Mouse (Mus musculus) adrenal gland, postnatal 10 days (tissue): ENCODE data around the gene Tnfrsf22. TPM values are rescaled to one million over a fixed set of nuclear protein-coding genes. Genes with fewer than 3 reads are reported as not detected.

Source experiments
- DNase-seq: peaks from one replicate; pipeline ENCODE4 v3.0.0; 2021; ENCODE audit warnings: mixed read lengths
- total RNA-seq, 2 experiments: library from RNA; stranded (reverse); gene quantifications; 2 replicates each; pipeline ENCODE4 v1.2.3; 2021

The Tnfrsf22 gene
- total RNA-seq, 2 experiments from 2014 or later: 5.2 to 7.0 TPM

DNA sequence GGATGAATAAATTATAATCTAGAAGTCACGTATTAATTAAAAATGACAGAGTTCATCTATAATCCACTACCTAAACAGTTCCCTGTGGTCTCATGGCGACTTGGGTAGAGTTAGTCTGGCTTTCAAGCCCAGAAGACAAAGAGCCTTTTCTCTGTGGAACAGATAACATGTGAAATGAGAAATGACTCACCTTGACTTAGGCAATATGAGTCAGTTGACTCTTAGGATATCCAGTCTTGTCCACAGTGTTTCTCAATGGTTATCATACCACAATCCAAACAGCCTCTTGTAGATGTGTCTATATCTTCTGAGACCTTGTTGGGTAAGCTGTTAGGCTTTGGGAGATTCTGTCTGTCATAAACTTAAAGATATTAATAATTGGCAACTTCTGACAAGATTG lies 18.0 kb downstream of the Tnfrsf22 start:
- DNase-seq: no peak

- no peak for DNase-seq
These were observed 20.0 kb downstream of the Tnfrsf22 start for GRCm38 (mm10) chr7:143629501-143629900.

DNA sequence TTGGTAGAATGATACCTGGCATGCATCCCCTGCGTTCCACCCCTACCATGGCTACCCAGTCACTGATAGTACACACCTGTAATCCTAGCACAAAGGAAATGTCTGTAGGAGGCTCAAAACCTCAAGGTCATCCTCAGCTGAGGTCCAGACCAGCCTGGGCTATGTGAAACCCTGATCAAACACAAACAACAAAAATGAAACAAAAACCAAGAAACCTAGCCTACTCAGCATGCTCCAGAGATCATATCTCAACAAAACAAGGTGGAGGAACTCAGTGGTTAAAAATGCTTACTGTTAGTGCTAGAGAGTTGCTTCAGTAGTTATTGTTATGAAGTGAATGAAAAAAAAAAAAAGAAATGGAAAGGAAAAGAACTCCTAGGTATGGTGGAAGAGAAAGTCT lies 20.9 kb downstream of the Tnfrsf22 start, which contains the start of gene Tnfrsf26:
Gene Tnfrsf26 (minus strand): TSS at position 183 of the 400 bp plus-strand sequence.
- DNase-seq: no peak

DNA sequence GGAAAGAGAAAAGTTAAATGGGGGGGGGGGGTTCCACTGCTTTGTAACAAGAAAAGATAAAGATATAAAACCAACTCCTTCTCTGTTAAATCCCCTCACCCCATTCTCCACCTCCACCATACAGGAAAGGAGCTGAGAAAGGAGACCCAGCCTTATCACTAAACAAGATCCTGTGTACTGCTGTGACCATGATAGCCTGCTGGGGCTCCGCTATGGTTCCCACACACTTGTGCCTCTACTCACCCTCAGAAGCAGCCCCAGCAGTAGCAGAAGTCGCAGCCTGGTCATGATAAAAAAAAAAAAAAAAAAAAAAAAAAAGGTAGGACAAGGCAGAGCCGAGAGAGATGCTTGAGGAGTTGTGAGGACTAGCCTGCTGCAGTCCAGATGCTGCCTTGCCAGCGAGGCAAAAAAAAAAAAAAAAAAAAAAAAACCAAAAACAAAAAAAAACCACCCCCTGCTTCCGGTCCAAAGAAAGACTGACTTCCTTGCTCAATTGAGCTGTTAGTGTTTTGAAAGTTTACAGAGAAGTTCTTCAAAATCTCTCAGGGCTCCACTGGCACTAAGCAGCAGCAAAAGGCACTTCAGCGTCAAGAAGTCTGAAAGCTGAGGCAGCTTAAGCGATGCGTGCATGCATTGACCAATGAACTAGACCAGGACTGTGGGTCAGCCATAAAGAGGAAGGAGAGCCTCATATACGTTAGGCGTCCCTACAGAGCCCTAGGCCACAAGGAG lies 21.7 kb downstream of the Tnfrsf22 start:
- DNase-seq: no peak

DNA sequence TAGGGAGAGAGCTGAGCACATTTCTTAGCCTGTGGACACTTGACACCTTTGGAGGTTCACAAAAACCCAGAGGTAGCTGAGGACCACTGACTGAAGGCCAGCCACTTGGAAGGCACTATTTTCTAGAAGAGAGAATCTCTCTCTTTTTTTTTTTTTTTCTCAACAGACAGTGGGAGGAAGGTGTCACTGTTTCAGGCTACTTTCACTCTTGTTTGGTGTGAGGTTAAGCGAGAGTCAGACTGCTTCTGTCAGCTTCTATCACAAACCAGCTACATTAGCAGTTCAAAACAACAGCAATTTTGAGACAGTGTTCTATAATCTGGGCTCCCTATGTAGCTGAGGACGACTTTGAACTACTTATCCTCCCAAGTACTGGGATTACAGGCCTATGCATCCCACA lies 23.3 kb downstream of the Tnfrsf22 start:
- DNase-seq: no peak

- DNase-seq: no peak
These were observed 24.3 kb downstream of the Tnfrsf22 start for GRCm38 (mm10) chr7:143625151-143625550.

DNA sequence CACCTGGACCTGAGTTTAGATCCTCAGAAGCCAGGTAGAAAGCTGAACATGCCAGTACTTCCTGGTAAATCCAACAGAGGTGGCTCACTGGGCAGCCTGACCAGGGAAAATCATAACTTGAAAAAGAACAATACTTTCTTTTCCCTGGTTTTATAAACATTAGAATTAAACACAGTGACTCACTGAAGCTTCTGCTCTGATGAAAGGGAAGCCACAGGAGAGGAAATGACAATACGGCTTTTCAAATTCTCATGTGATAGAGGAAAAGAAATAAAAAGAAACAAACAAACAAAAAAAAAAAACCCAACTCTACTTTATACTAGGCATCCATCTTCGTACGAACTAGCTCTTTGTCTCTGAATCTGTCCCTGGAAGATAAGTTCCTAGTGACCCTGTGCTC lies 24.9 kb downstream of the Tnfrsf22 start:
- DNase-seq: no peak

DNA sequence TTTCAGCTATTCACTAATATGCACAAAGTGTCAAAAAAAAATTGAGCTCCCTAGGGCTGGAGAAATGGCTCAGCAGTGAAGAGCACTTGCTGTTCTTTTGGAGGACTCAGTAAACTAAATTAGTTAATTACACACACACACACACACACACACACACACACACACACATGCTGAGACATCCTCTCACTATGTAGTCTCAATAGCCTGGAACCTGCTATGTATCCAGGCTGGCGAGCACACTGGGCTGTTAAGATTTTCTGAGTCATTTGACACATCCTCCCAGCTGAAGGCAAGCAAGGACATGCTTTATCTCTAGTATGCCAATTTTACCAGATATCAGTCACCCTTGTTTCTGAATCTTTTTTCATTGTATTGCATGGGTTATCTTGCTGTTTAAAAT lies 28.5 kb downstream of the Tnfrsf22 start:
- no peak for DNase-seq

DNA sequence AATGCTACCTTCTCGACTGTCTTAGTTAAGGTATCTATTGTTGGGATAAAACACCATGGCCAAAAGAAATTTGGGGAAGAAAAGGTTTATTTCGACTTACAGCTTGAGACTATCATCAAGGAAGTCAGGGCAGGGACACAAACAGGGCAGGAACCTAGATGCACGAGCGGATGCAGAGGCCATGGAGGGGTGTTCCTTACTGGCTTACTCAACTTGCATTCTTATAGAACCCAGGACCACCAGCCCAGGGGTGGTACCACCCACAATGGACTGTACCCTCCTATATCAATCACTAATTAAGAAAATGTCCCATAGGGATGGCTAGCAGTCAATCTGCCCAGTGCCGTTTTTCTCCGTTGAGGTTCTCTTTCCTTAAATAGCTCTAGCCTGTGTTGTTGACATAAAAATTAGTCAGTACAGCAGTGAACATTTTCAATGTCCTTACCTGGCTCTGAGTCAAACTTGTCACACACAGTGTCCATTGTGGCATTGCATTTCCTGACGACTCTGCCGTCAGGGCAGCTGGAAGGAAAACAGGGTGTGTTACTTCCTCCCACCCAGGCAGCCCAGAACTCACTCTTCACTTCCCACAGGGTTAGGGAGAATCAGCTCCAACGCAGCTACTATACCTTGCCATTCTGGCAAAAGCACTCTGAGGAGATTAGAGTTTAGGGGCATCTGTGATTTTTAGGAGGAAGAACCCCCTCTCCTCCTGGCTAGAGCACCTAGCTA lies 34.9 kb downstream of the Tnfrsf22 start:
- no peak for DNase-seq

DNA sequence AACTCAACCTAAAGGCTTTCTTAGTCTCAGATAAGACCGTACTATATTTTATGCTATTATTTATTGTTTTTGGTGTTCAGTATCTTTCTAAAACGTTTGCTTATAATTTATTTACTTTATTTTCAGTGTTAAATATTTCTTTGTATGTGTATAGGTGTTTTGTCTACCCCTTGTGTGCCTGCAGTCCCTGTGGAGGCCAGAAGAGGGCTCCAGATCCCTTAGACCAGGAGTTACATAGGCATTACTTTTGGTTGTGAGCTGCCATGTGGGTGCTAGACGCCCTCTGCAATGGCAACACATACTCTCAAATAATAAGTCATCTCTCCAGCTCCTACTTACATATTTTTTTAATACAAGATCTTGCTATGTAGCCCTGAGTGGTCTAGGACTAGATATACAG lies 37.2 kb downstream of the Tnfrsf22 start:
- DNase-seq: no peak

DNA sequence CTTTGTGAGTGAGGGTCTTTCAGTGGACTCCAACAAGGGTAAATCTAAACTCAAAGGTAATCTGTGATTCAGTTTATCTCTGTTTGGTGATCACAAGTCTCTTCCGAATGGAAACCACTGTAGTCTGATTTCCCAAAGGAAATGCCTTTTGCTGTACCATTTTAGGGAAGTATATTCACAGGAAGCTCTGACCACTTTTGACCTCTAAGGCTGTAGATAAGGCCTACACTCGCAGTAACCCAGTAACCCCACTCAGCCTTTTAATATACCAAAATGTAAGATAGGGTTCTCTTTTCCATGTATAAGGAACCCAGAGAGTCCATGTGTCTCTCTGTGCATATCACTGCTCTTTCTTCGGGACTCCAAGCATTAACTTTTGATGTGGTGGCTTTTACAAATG lies 44.1 kb downstream of the Tnfrsf22 start:
- no peak for DNase-seq

DNA sequence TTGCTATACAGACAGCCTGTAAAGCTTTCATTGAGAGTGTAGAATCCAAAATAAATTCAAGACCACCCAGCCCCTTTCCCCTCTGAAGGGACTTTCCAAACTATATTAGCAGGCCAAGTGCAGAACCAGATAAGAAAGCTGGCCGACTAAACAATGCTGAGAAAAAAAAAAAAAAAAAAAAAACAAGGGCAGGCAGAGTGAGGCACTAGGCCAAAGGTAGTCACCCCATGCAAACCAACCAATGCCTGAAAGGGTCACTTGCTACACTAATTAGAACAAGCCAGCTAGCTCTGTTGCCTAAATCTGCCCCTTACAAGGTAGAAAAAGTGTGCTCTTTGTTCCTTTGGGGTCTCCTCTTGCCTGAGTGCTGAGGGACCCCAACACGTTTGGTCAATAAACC lies 44.6 kb downstream of the Tnfrsf22 start:
- no peak for DNase-seq

DNA sequence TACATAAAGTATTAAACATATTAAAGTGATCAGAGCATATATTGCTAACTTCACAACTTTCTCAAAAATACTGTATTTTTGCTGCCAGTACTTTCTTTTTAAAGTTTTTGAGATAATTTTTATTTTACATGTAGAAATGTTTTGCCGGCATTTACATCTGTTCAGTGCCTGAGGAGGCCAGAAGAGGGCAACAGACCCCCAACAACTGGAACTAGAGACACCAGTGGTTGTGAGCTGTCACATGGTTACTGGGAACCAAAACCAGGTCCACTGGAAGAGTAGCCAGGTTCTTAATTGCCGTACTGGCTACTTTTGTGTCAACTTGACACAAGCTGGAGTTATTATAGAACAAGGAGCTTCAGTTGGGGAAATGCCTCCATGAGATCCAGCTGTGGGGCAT lies 47.8 kb downstream of the Tnfrsf22 start:
- DNase-seq: no peak

DNA sequence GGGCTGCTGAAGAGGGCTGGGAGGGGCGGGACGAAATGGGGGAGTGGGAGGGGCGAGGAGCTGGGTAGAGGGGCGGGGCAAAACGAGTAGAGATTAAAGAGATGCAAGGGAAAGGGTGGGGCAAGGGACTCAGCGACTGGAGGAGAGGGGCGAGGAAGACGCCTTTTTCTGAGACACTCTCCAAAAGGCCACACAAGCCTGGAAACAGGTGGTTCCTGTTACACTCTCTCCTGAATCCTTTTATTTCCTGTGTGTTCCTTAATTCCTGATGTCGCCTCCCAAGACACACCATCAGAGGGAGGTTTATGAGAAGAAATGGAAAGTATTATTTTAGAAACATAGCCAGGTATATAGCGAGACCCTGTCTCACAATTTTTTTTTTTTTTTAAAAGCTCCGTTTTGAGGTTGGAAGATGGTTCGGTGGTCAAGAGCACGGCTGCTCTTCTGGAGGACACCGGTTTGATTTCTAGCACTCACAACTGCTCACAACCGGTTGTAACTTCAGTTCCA lies 49.2 kb downstream of the Tnfrsf22 start:
- no peak for DNase-seq

DNA sequence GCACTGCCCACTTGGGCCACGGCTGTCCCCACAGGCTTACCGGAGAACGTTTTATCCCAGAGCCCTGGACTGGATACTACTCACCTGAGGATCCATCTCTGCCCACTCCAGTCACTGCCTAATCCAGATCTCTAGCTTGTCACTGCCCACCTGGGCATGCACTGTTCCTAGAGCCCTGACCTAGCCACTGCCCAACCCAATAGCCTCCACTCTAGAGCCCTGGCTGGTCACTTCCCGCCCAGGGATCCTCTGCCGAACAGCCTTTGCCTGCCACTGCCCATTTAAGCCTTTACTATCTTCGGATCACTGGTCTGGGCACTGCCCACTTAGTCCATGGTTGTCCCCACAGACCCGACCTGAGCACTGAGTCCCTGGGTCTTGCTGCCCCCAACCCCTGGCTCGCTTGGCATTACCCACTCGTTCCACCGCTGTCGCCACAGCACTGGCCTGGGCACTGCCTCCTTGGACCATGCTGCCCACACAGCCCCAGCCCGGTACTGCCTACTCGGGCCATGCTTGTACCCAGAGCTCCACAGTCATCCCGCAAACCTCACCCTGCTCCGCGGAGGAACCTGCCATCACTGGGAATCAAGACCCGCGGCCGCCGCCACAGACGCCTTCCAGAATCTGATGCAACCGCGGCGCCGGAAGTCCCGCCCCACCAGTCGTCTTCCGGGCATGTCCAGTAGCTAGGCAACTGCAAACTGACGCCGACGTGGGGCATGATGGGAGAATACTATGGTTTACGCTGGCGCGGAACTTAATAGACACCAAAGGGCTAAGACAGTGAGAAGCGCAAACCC lies 49.8 kb downstream of the Tnfrsf22 start, which contains the start of gene Cars:
Gene Cars (minus strand): TSS at position 663 of the 803 bp plus-strand sequence.
- peak; percentile 95 for DNase-seq

GRCm38 (mm10) chr7:143594865-143595264 lies 54.6 kb downstream of the Tnfrsf22 start:
- DNase-seq: no peak

- DNase-seq: no peak
These were observed 57.2 kb downstream of the Tnfrsf22 start for GRCm38 (mm10) chr7:143592255-143592654.

DNA sequence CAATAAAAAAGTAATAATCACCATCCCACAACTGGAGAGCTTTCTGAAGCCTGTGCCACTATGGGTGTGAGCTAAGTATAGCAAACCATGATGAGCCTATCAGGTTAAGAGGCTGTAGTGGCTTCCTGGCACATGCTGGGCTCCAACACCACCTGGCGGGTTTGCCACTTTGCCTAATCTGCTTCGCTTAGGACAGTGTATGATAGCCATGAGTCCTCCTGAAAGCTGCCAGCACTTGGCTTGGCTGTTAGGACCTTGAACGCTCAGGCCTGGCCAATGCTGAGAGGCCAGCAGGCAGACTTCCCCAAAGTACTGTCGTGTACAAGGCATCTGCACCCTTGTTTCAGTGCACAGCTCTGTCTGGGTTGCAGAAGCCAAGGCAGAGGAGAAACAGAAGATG lies 61.5 kb downstream of the Tnfrsf22 start:
- no peak for DNase-seq

GRCm38 (mm10) chr7:143587586-143587985 lies 61.9 kb downstream of the Tnfrsf22 start:
- no peak for DNase-seq
